ENCODE assay signal across 9 mouse cellular contexts in the genomic region with DNA sequence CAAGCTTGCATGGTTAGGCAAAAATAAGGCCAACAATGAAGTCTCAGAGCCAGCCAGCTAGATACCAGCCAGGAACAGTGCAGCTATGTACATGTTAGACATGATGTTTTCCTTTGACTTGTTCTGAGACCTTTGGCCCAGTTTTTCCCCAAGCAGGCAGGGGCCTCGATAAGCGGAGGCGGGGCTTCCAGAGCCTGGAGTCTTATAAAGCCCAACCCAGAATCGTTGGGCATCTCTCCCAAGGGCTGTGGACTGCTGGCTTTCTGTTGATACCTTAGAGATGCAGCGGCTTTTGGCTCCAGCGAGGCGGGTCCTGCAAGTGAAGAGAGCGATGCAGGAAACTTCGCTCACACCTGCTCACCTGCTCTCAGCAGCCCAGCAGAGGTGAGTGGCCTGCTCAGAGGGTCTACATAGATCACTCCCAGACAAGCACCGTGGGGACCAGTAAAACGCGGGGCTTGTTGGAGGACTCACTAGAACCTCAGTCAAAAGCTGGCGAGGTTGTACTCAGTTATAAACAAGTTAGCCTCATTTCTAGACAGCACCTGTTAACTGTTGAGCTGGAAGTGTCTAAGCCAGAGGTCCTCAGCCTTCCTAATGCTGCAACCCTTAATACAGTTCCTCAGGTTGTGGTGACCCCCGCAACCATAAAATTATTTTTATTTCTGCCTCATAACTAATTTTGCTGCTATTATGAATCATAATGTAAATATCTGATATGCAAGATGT. TPM values are rescaled to one million over a fixed set of nuclear protein-coding genes. Genes with fewer than 3 reads are reported as not detected.
DNase-seq lines count a peak whose midpoint lies in the region; ATAC-seq and TF ChIP-seq lines count a peak whose summit lies in the region.
"Had no signal": no experiment of that assay in that cellular context is flagged by ENCODE, and none has a peak within 500 bp of the region (broad histone marks: within the 10 kb centered on the region; RNA-seq: fewer than 3 reads in every experiment).

Gene Hmgcs2 (plus strand): TSS at position 232 of the 729 bp plus-strand sequence.

- no peak within 1 kb of the TSS for H3K4me3 ChIP-seq in cerebellum, adult 2 months (replicated peaks; ENCODE audit: insufficient read depth, low read depth, low read length)
- H3K4me3 ChIP-seq in heart, embryonic 10.5 days, result peak within 1 kb of the TSS; percentile 36
- no peak within 1 kb of the TSS for H3K4me3 ChIP-seq in lung, embryonic 16.5 days (ENCODE audit: low read length)
- H3K4me3 ChIP-seq in small intestine, adult 2 months (ENCODE audit: low read depth, low read length), result peak within 1 kb of the TSS; percentile 52

- H3K9me3 ChIP-seq in heart, embryonic 10.5 days, result no peaks in the 10 kb centered on the region
- H3K9me3 ChIP-seq in lung, embryonic 16.5 days (ENCODE audit: control insufficient read depth, low read length), result no peaks in the 10 kb centered on the region

- 56% methylated on average over 14 of the region's 14 CpGs for WGBS in cerebellum, adult 2 months
- WGBS in heart, embryonic 10.5 days, result 50% methylated on average over 14 of the region's 14 CpGs
- 47% methylated on average over 14 of the region's 14 CpGs for WGBS in lung, embryonic 16.5 days
- WGBS in small intestine, adult 2 months, result 13% methylated on average over 14 of the region's 14 CpGs

- no peak within 1 kb of the TSS for H3K9ac ChIP-seq in lung, embryonic 16.5 days (ENCODE audit: low read length)

- peak; percentile 64 for ATAC-seq in lung, embryonic 16.5 days (ENCODE audit: low read depth)
- no peak for ATAC-seq in granulocyte monocyte progenitor cell, adult 5-6 weeks (replicated peaks; ENCODE audit: poor library complexity, severe bottlenecking)

- no peaks in the 10 kb centered on the region for H3K4me1 ChIP-seq in cerebellum, adult 2 months (ENCODE audit: control insufficient read depth, insufficient read depth, low read length)
- peaks cover 16% of the 10 kb centered on the region for H3K4me1 ChIP-seq in heart, embryonic 10.5 days
- peaks cover 13% of the 10 kb centered on the region for H3K4me1 ChIP-seq in lung, embryonic 16.5 days (replicated peaks; ENCODE audit: control insufficient read depth, insufficient read depth, low read length)
- peaks cover 9% of the 10 kb centered on the region; the same call in 1 of the 2 replicates for H3K4me1 ChIP-seq in small intestine, adult 2 months (ENCODE audit: control insufficient read depth, insufficient read depth, insufficient read length, low read length)

- H3K36me3 ChIP-seq in heart, embryonic 10.5 days, result no peaks in the 10 kb centered on the region
- no peaks in the 10 kb centered on the region for H3K36me3 ChIP-seq in lung, embryonic 16.5 days (ENCODE audit: control insufficient read depth, insufficient read depth, low read length)
- H3K36me3 ChIP-seq in small intestine, adult 2 months (ENCODE audit: control insufficient read depth, insufficient read depth, low read length), result no peaks in the 10 kb centered on the region

- H3K4me2 ChIP-seq in lung, embryonic 16.5 days (ENCODE audit: low read depth, low read length), result peak within 1 kb of the TSS; percentile 38

- TF ChIP-seq CTCF in cerebellum, adult 2 months (IDR thresholded peaks at IDR 0.05; ENCODE audit: borderline replicate concordance, insufficient read depth, low read depth, low read length), result no peak
- no peak for TF ChIP-seq CTCF in brain, embryonic 14.5 days (IDR thresholded peaks at IDR 0.05; ENCODE audit: borderline replicate concordance, extremely low read depth, insufficient read depth, insufficient read length)
- no peak for TF ChIP-seq CTCF in small intestine, adult 2 months (IDR thresholded peaks at IDR 0.05; ENCODE audit: extremely low read depth, insufficient read length, insufficient replicate concordance, low read depth, low read length)

- no peaks in the 10 kb centered on the region for H3K27me3 ChIP-seq in cerebellum, adult 2 months (ENCODE audit: control insufficient read depth, insufficient read depth, low read length)
- H3K27me3 ChIP-seq in heart, embryonic 10.5 days (ENCODE audit: insufficient read depth, poor library complexity, severe bottlenecking), result peaks cover 4% of the 10 kb centered on the region; the same call in 1 of the 2 replicates
- H3K27me3 ChIP-seq in lung, embryonic 16.5 days (ENCODE audit: control insufficient read depth, insufficient read depth, low read depth, low read length), result no peaks in the 10 kb centered on the region
- H3K27me3 ChIP-seq in small intestine, adult 2 months (ENCODE audit: control insufficient read depth, insufficient read depth, low read length), result no peaks in the 10 kb centered on the region

- H3K27ac ChIP-seq in cerebellum, adult 2 months (ENCODE audit: insufficient read depth, low read length), result no peak within 1 kb of the TSS
- 0 out of 2 replicates have a peak within 1 kb of the TSS, but pooled peaks have one; percentile 69 for H3K27ac ChIP-seq in heart, embryonic 10.5 days
- no peak within 1 kb of the TSS for H3K27ac ChIP-seq in lung, embryonic 16.5 days (ENCODE audit: low read length)
- peak within 1 kb of the TSS; percentile 42 for H3K27ac ChIP-seq in small intestine, adult 2 months (ENCODE audit: insufficient read depth, low read depth, low read length)

- no peak for TF ChIP-seq POLR2A in cerebellum, adult 2 months (IDR thresholded peaks at IDR 0.05; ENCODE audit: borderline replicate concordance, insufficient read depth, low read length)
- TF ChIP-seq POLR2A in brain, embryonic 14.5 days (IDR thresholded peaks at IDR 0.05; ENCODE audit: borderline replicate concordance, extremely low read depth, insufficient read depth, insufficient read length, poor library complexity, severe bottlenecking), result no peak
- peak; percentile 50; the same call in 1 of the 2 replicates for TF ChIP-seq POLR2A in small intestine, adult 2 months (IDR thresholded peaks at IDR 0.05; ENCODE audit: low read depth, low read length)

- peak; percentile 13 to 24 for DNase-seq in cerebellum, postnatal 10 days
- no peak for DNase-seq in cerebellum, adult 2 months
- peak; percentile 33 for DNase-seq in brain, embryonic 14.5 days (ENCODE audit: low read depth)
- DNase-seq in heart, embryonic 10.5 days (ENCODE audit: low spot score), result peak; percentile 78
- peak; percentile 47 to 57 for DNase-seq in kidney, adult 8-10 months

RNA-seq across cellular contexts. Expression of gene Hmgcs2, which starts in this region (rescaled TPM):
- 2.1 and 3.3 TPM in 2 replicates for polyA plus RNA-seq in cerebellum, adult 2 months (2012; rRNA removed)
- 5.3 and 9.4 TPM in 2 replicates for polyA plus RNA-seq in brain, embryonic 14.5 days (2012; rRNA removed)
- polyA plus RNA-seq in heart, embryonic 10.5 days (2016; fragmentation: Nextera tagmentation; extraction: Ambion mirVana), result 4.4 and 5.6 TPM in 2 replicates
- polyA plus RNA-seq in lung, embryonic 16.5 days (2015; fragmentation: Nextera tagmentation; extraction: Ambion mirVana), result 5.7 and 9.4 TPM in 2 replicates
- polyA plus RNA-seq in small intestine, adult 2 months (2012; rRNA removed), result 4.2 and 5.1 TPM in 2 replicates
- 0.17 TPM in 1 of 2 replicates, not detected in the other for total RNA-seq in granulocyte monocyte progenitor cell, adult 5-6 weeks (2014; fragmentation: Nextera tagmentation)
- total RNA-seq in granulocyte monocyte progenitor cell, adult 5-6 weeks (2017), result not detected in 2 replicates
- total RNA-seq: neutrophil, adult 5-6 weeks had no signal

Comparison
In these comparisons a context has a peak if more than half of its experiments do, and no peak if none do; other contexts are left out.
1. DNase-seq: peak in cerebellum, postnatal 10 days (2 of 2), brain, embryonic 14.5 days (single experiment), heart, embryonic 10.5 days (single experiment) and kidney, adult 8-10 months (2 of 2); none in cerebellum, adult 2 months (0 of 2).
2. H3K27ac ChIP-seq: peak in heart, embryonic 10.5 days (single experiment) and small intestine, adult 2 months (single experiment); none in cerebellum, adult 2 months (single experiment) and lung, embryonic 16.5 days (single experiment).
3. H3K4me3 ChIP-seq: peak in heart, embryonic 10.5 days (single experiment) and small intestine, adult 2 months (single experiment); none in cerebellum, adult 2 months (single experiment) and lung, embryonic 16.5 days (single experiment).